Mouse (Mus musculus) MEL (cell line): ENCODE results near the gene Arl14.
A peak's percentile ranks its signal among the peaks of the same experiment; 100 is the strongest.

ENCODE experiments used
- BHLHE40 ChIP-seq: IDR thresholded peaks from 2 replicates; pipeline ENCODE4 v1.6.1; 2012; ENCODE audit warnings: low read depth, mild to moderate bottlenecking, inconsistent platforms, low read length, improper control_type of control experiment, borderline replicate concordance
- CTCF ChIP-seq, 3 experiments: IDR thresholded peaks in 2 of 3; conservative IDR thresholded peaks in 1 of 3; 2 replicates each; pipeline ENCODE4 v1.5.1; 2011 to 2012; ENCODE audit warnings: low read length in 3 of 3, low read depth in 2 of 3, mild to moderate bottlenecking in 2 of 3, improper control_type of control experiment in 1 of 3, inconsistent platforms in 1 of 3, mixed read lengths in 1 of 3, moderate library complexity in 1 of 3; ENCODE audit not compliant: control insufficient read depth in 1 of 3, insufficient read depth in 1 of 3, poor library complexity in 1 of 3, severe bottlenecking in 1 of 3
- EP300 ChIP-seq, 2 experiments: IDR thresholded peaks; 2 replicates each; pipeline ENCODE4 v1.6.1; 2011; ENCODE audit warnings: improper control_type of control experiment in 2 of 2, low read length in 2 of 2, low read depth in 1 of 2, mild to moderate bottlenecking in 1 of 2
- HCFC1 ChIP-seq: IDR thresholded peaks from 2 replicates; pipeline ENCODE4 v1.6.1; 2012; ENCODE audit warnings: low read depth, mild to moderate bottlenecking, inconsistent platforms, low read length, improper control_type of control experiment, moderate library complexity
- JUND ChIP-seq: IDR thresholded peaks from 2 replicates; pipeline ENCODE4 v1.6.1; 2011; ENCODE audit warnings: low read depth, mild to moderate bottlenecking, improper control_type of control experiment, low read length
- MAX ChIP-seq: IDR thresholded peaks from 2 replicates; pipeline ENCODE4 v1.6.1; 2011; ENCODE audit warnings: low read length, improper control_type of control experiment
- MAZ ChIP-seq: IDR thresholded peaks from 2 replicates; pipeline ENCODE4 v1.6.1; 2012; ENCODE audit warnings: low read depth, mild to moderate bottlenecking, inconsistent platforms, low read length, improper control_type of control experiment
- POLR2A ChIP-seq, 2 experiments: IDR thresholded peaks; 2 replicates each; pipeline ENCODE4 v1.6.1; 2011 to 2012; ENCODE audit warnings: low read length in 2 of 2, mild to moderate bottlenecking in 2 of 2, control low read depth in 1 of 2, improper control_type of control experiment in 1 of 2, low read depth in 1 of 2, moderate library complexity in 1 of 2; ENCODE audit not compliant: control insufficient read depth in 1 of 2, insufficient read depth in 1 of 2, poor library complexity in 1 of 2
- SIN3A ChIP-seq: IDR thresholded peaks from 2 replicates; pipeline ENCODE4 v1.6.1; 2012; ENCODE audit warnings: low read length, improper control_type of control experiment, inconsistent platforms
- ZC3H11A ChIP-seq: IDR thresholded peaks from 2 replicates; pipeline ENCODE4 v1.6.1; 2012; ENCODE audit warnings: low read depth, mild to moderate bottlenecking, inconsistent platforms, low read length, improper control_type of control experiment
- ZMIZ1 ChIP-seq: IDR thresholded peaks from 2 replicates; pipeline ENCODE4 v1.6.1; 2012; ENCODE audit warnings: low read depth, mild to moderate bottlenecking, inconsistent platforms, low read length, improper control_type of control experiment, moderate library complexity

- TF ChIP-seq EP300 (IDR thresholded peaks at IDR 0.05; ENCODE audit: low read depth in 1 of 2, low read length in 2 of 2) = no peak
- no peak for TF ChIP-seq MAX
- TF ChIP-seq BHLHE40 = no peak
- no peak for TF ChIP-seq HCFC1
- TF ChIP-seq JUND = no peak
- no peak for TF ChIP-seq POLR2A (IDR thresholded peaks at IDR 0.05; ENCODE audit: control insufficient read depth in 1 of 2, insufficient read depth in 1 of 2, low read depth in 1 of 2, low read length in 2 of 2, poor library complexity in 1 of 2)
- no peak for TF ChIP-seq MAZ
- no peak for TF ChIP-seq ZMIZ1
- peak; percentile 29 to 68 (median 53) for TF ChIP-seq CTCF (IDR thresholded peaks at IDR 0.05 in 2 of 3, conservative IDR thresholded peaks at IDR 0.05 in 1 of 3; ENCODE audit: control insufficient read depth in 1 of 3, insufficient read depth in 1 of 3, low read depth in 2 of 3, low read length in 3 of 3, poor library complexity in 1 of 3, severe bottlenecking in 1 of 3)
- no peak for TF ChIP-seq SIN3A
- TF ChIP-seq ZC3H11A = peak; percentile 6; the same call in 1 of the 2 replicates
These were observed 16.1 kb downstream of the Arl14 start for GRCm38 (mm10) chr3:69238141-69238851.
